Mouse (Mus musculus): ENCODE measurements around the gene Pqlc2. TPM values are rescaled to one million over a fixed set of nuclear protein-coding genes. Genes with fewer than 3 reads are reported as not detected.

Pqlc2 gene
- polyA plus RNA-seq, 1 experiment from 2014 or later: 92.6 TPM

GRCm38 (mm10) chr4:139298671-139299366 lies 11.7 kb downstream of the Pqlc2 start:
- Histone ChIP-seq H3K27me3 (replicated peaks; ENCODE audit: control insufficient read depth, insufficient read depth, low read length) (no peaks in the 10 kb centered on the region), H3K4me3 (ENCODE audit: low read depth, low read length) (no peak overlapping the region), H3K4me1 (replicated peaks; ENCODE audit: control insufficient read depth, insufficient read depth, low read length) (no peaks in the 10 kb centered on the region), H3K36me3 (ENCODE audit: control insufficient read depth, insufficient read depth) (peaks cover 45% of the 10 kb centered on the region; the same call in 1 of the 2 replicates), H3K9me3 (ENCODE audit: control insufficient read depth) (no peaks in the 10 kb centered on the region), H3K9ac (ENCODE audit: low read depth, low read length) (no peak overlapping the region), H3K27ac (ENCODE audit: low read depth, low read length) (no peak overlapping the region), H3K4me2 (replicated peaks; ENCODE audit: low read depth) (no peak overlapping the region)
- 71% methylated on average over 12 of the region's 12 CpGs for WGBS
- no peak for TF ChIP-seq CTCF (IDR thresholded peaks at IDR 0.05; ENCODE audit: low read depth)
- no peak for ATAC-seq

- H3K4me2 ChIP-seq (replicated peaks; ENCODE audit: low read depth): no peak overlapping the region
- no peak for ATAC-seq
- 91% methylated on average over 4 of the region's 4 CpGs for WGBS
- no peaks in the 10 kb centered on the region for H3K4me1 ChIP-seq (replicated peaks; ENCODE audit: control insufficient read depth, insufficient read depth, low read length)
- H3K36me3 ChIP-seq (ENCODE audit: control insufficient read depth, insufficient read depth): peaks cover 44% of the 10 kb centered on the region; the same call in 1 of the 2 replicates
- no peaks in the 10 kb centered on the region for H3K27me3 ChIP-seq (replicated peaks; ENCODE audit: control insufficient read depth, insufficient read depth, low read length)
- no peak overlapping the region for H3K27ac ChIP-seq (ENCODE audit: low read depth, low read length)
- no peak overlapping the region for H3K9ac ChIP-seq (ENCODE audit: low read depth, low read length)
- TF ChIP-seq CTCF (IDR thresholded peaks at IDR 0.05; ENCODE audit: low read depth): no peak
- H3K9me3 ChIP-seq (ENCODE audit: control insufficient read depth): no peaks in the 10 kb centered on the region
- H3K4me3 ChIP-seq (ENCODE audit: low read depth, low read length): no peak overlapping the region
Observed at GRCm38 (mm10) chr4:139297566-139297965, 12.9 kb downstream of the Pqlc2 start.

DNA sequence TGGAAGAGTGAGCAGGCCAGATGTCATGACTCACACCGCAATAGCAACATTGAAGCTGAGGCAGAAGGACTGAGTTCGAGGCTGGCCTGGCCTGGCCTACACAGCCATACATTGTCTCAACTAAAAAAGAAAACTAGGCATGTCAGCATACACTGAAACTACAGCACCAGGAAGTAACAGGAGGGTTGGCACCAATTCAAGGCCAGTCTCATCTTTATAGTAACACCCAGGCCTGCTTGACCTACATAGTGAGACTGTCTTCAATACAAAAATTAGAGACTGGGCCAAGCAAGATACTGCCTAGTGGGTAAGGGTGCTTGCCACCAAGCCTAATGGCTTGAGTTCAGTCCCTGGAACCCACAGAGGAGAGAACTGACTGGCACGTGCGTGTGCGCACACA lies 18.5 kb downstream of the Pqlc2 start:
- 95% methylated on average over 5 of the region's 5 CpGs for WGBS
- no peak for ATAC-seq
- H3K9ac ChIP-seq (ENCODE audit: low read depth, low read length): no peak overlapping the region
- no peaks in the 10 kb centered on the region for H3K9me3 ChIP-seq (ENCODE audit: control insufficient read depth)
- no peaks in the 10 kb centered on the region for H3K27me3 ChIP-seq (replicated peaks; ENCODE audit: control insufficient read depth, insufficient read depth, low read length)
- no peak for TF ChIP-seq CTCF (IDR thresholded peaks at IDR 0.05; ENCODE audit: low read depth)
- no peak overlapping the region for H3K4me2 ChIP-seq (replicated peaks; ENCODE audit: low read depth)
- H3K27ac ChIP-seq (ENCODE audit: low read depth, low read length): no peak overlapping the region
- no peak overlapping the region for H3K4me3 ChIP-seq (ENCODE audit: low read depth, low read length)
- H3K36me3 ChIP-seq (ENCODE audit: control insufficient read depth, insufficient read depth): peaks cover 56% of the 10 kb centered on the region
- no peaks in the 10 kb centered on the region for H3K4me1 ChIP-seq (replicated peaks; ENCODE audit: control insufficient read depth, insufficient read depth, low read length)

- no peaks in the 10 kb centered on the region for H3K4me1 ChIP-seq (replicated peaks; ENCODE audit: control insufficient read depth, insufficient read depth, low read length)
- no peak overlapping the region for H3K4me3 ChIP-seq (ENCODE audit: low read depth, low read length)
- ATAC-seq: no peak
- 90% methylated on average over 16 of the region's 16 CpGs for WGBS
- no peaks in the 10 kb centered on the region for H3K27me3 ChIP-seq (replicated peaks; ENCODE audit: control insufficient read depth, insufficient read depth, low read length)
- no peaks in the 10 kb centered on the region for H3K9me3 ChIP-seq (ENCODE audit: control insufficient read depth)
- H3K27ac ChIP-seq (ENCODE audit: low read depth, low read length): no peak overlapping the region
- TF ChIP-seq CTCF (IDR thresholded peaks at IDR 0.05; ENCODE audit: low read depth): no peak
- H3K9ac ChIP-seq (ENCODE audit: low read depth, low read length): no peak overlapping the region
- peaks cover 62% of the 10 kb centered on the region for H3K36me3 ChIP-seq (ENCODE audit: control insufficient read depth, insufficient read depth)
- H3K4me2 ChIP-seq (replicated peaks; ENCODE audit: low read depth): no peak overlapping the region
Observed at GRCm38 (mm10) chr4:139291099-139291498, 19.4 kb downstream of the Pqlc2 start.

GRCm38 (mm10) chr4:139289017-139289416 lies 21.5 kb downstream of the Pqlc2 start:
- Histone ChIP-seq H3K36me3 (ENCODE audit: control insufficient read depth, insufficient read depth) (peaks cover 80% of the 10 kb centered on the region), H3K27ac (ENCODE audit: low read depth, low read length) (no peak overlapping the region), H3K4me3 (ENCODE audit: low read depth, low read length) (no peak overlapping the region), H3K27me3 (replicated peaks; ENCODE audit: control insufficient read depth, insufficient read depth, low read length) (no peaks in the 10 kb centered on the region), H3K9ac (ENCODE audit: low read depth, low read length) (no peak overlapping the region), H3K9me3 (ENCODE audit: control insufficient read depth) (no peaks in the 10 kb centered on the region), H3K4me2 (replicated peaks; ENCODE audit: low read depth) (no peak overlapping the region), H3K4me1 (replicated peaks; ENCODE audit: control insufficient read depth, insufficient read depth, low read length) (no peaks in the 10 kb centered on the region)
- peak; percentile 88 for TF ChIP-seq CTCF (IDR thresholded peaks at IDR 0.05; ENCODE audit: low read depth)
- WGBS: 68% methylated on average over 10 of the region's 10 CpGs
- peak; percentile 21; the same call in 1 of the 2 replicates for ATAC-seq

DNA sequence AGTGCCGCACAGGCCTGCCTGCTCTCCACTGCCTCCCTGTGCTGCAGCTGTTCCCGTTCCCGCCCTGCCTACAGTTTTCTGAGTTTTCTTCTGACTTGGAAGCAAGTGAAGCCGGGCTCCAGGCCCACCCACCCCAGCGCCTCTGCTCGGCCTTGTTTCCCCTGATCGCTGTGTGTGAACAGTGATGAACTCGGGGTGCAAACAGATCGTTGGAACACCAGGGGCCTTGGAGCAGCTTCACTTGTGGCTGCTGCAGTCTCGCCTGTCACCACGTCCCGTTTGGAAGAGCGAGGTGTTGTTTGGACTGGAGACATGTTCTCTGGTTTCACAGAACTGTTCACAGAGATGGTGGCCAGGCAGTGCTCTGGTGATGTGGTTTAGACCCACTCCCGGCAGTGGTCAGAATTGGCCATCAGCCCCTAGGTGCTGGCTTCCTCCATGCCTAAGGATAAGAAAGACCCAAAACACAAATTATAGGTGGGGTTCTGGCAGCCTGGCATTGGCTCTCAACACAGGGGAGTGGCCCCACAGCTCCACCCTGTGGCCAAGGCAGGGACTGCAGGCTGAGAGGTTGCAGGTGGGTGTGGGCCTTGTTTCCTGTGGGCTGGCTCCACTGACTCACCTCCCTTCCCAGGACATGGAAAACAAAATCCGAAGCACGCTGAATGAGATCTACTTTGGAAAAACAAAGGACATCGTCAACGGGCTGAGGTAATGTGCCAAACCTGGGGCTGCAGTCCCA lies 23.2 kb downstream of the Pqlc2 start:
- no peak overlapping the region for H3K27ac ChIP-seq (ENCODE audit: low read depth, low read length)
- no peaks in the 10 kb centered on the region for H3K27me3 ChIP-seq (replicated peaks; ENCODE audit: control insufficient read depth, insufficient read depth, low read length)
- no peak overlapping the region for H3K4me3 ChIP-seq (ENCODE audit: low read depth, low read length)
- no peak overlapping the region for H3K9ac ChIP-seq (ENCODE audit: low read depth, low read length)
- ATAC-seq: 0 out of 2 replicates have a peak, but pooled peaks have one; percentile 21
- no peaks in the 10 kb centered on the region for H3K4me1 ChIP-seq (replicated peaks; ENCODE audit: control insufficient read depth, insufficient read depth, low read length)
- TF ChIP-seq CTCF (IDR thresholded peaks at IDR 0.05; ENCODE audit: low read depth): peak; percentile 96
- no peaks in the 10 kb centered on the region for H3K9me3 ChIP-seq (ENCODE audit: control insufficient read depth)
- WGBS: 81% methylated on average over 18 of the region's 18 CpGs
- peaks cover 90% of the 10 kb centered on the region for H3K36me3 ChIP-seq (ENCODE audit: control insufficient read depth, insufficient read depth)
- H3K4me2 ChIP-seq (replicated peaks; ENCODE audit: low read depth): no peak overlapping the region

All from intestine, postnatal 0 days (tissue).